Mouse (Mus musculus): ENCODE results near the gene Abr.

Abr gene

DNA sequence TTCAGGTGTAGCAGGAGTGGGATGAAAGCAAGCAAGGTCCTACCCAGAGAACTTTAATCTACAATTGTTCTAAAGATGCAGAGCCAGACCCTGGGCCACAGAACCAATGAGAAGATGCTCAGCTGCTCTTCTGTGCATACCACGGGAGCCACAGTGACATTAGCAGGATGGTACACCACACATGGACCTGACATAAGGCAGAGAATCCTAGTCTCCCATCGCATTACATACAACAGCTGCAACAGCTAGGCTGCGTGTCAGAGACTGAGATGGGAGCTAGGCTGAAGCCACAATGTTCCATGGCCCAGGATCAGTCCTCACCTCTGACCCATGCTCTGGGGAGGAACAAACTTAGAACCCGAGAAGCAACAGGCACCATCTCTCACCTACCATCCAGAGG, 104.0 kb downstream of the Abr start:
- DNase-seq (ENCODE audit: low spot score) = no peak

DNA sequence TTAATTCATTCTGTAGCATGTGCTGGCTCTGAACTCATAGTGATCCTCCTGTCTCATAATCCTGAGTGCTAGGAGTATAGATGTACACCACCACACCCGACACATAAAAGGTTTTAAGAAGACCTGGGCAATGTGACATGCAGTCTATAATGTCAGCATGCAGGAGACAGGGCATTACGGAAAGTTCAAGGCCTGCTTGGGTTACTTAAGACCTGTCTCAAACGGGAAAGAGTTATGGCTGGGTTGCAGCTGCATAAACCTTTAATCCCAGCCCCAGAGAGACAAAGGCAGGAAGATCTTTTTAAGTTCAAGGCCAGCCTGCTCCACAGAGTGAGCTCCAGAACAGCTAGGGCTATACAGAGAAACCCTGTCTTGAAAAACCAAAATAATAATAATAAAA, 105.2 kb downstream of the Abr start:
- DNase-seq (ENCODE audit: low spot score) = no peak

DNA sequence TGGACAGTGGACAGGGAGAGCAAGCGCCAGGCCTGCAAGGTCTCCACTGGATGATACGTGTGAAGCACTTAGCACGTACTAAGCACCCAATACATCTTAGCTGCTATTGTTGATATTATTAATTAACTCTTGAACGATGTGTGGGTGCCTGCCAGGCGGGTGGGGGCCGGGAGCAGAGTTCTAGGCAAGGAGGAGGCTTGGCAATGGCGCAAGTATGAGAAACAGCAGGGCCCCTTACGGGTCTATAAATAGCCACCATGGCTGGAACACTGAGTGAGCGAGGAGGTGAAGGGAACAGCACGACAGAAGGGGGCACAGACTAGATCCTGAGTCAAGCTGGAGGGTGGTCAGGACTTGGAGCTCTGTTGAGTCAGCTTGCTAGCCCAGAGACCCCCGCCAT, 107.0 kb downstream of the Abr start:
- DNase-seq (ENCODE audit: low spot score) = no peak

DNA sequence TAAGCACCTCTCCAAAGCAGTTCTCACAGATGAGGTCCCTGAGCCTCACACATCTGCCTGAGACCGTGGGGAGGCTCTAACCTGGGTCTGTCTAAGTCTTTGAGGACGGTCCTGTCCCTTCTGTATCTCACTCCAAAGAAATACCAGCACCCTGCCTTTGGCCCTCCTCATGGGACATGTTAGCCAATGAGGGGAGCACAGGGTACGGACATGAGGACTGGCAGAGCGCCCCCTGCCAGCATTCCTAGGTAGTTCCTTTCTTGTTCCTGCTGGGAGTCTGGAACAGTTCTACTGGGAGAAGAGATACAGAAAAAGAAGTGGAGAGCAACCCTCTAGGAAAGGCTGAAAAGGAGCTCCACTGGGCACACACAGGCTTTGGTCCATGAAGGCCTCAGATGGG, 111.1 kb downstream of the Abr start:
- DNase-seq (ENCODE audit: low spot score) = no peak

DNA sequence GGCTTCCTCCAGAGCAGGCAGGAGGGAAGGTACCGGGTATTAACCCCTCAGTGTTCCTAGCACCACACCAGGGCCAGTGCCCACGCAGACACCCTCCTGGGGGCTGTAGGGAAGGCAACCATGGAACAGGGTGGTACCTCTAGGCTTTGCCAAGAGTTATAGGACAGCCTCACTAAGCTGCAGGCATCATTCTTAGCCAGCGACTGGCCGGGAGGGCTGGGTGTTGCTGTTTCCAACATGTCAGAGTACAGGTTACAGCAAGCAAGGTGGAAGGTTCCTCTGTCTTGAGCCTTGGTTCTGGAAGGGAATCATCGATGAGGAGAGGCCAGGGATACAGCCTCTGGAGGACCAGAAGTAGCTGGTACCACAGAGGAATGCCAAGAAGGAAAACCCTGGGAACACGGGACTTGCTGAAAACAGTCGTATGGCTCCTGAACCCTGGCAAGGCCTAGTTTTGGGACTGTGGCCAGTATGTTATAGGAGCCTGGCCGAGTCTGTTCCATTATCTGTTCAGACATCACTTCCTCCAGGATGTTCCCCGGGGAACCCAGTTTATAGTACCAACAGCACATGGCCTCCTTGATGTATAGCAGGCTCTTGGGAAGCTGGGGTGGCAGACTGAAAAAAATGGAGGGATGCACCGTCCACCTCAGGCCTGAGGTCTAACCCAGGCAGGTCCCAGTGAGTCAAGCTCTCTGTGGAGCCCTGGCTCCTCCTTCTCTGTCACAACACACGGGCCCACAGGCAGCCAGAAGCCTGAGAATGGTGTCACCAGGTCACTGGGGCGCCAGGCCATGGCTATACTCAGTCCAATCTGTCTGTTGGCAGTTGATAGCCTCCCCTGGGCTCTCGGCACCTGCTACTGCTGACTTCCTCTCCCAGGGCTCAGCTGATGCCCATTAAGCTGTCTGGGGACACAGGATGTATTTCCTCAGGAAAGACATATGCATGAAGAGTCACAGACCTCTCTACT, 112.1 kb downstream of the Abr start:
- no peak for DNase-seq (ENCODE audit: low spot score)

DNA sequence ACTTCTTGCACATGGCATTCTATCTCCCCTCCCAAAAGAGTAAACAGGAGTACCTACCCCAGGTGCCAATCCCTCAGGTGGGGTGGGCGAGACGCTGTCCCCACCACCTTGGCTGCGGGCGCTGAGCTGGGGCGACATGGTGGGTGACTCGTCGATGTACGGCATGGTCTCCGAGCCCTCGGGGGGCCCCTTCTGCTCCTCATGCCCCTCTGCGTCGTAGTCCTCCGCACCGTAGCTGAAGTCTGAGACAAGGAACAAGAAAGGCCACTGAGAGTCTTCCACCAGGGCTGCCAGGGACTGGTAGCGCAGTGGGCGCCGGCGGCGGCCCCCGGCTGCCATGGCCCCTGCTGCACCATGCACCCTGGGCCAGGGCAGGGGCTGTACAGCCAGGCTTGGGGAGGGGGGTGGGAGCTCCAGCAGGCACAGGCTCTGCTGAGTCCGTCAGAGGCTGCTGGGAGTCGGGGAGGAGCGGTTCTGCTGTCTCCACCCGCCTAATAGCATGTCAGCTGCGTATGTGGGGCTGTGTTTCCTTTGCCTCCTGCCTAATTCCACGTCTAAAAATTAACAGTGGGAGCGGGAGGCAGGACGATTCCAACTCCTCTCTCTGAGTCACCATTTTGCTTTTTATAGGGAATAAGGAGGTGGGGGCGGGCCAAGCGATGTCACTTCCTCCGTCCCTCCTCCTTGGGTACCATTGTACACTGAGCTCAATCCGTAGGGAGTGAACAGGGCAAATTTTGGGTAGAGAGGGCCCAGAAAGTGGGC, 113.1 kb downstream of the Abr start:
- no peak for DNase-seq (ENCODE audit: low spot score)

DNA sequence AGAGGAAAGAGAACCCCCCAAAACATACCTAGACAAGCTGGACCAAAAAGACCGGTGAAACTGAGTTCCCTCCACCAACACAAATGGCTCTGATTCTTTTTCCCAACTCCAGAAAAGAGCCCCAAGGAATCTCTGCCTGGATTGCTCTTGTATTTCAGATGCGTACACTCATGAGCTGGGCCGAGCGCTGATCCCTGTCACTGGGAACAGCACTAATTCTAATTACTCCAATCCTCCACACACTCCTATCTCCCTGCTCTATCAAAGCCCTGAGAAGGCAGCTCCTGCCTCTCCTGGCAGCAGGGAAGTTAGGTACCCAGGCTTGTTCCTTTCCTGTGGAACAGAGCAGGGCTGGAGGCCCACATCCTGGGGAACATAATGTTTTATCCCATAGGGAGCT, 114.0 kb downstream of the Abr start:
- no peak for DNase-seq (ENCODE audit: low spot score)

DNA sequence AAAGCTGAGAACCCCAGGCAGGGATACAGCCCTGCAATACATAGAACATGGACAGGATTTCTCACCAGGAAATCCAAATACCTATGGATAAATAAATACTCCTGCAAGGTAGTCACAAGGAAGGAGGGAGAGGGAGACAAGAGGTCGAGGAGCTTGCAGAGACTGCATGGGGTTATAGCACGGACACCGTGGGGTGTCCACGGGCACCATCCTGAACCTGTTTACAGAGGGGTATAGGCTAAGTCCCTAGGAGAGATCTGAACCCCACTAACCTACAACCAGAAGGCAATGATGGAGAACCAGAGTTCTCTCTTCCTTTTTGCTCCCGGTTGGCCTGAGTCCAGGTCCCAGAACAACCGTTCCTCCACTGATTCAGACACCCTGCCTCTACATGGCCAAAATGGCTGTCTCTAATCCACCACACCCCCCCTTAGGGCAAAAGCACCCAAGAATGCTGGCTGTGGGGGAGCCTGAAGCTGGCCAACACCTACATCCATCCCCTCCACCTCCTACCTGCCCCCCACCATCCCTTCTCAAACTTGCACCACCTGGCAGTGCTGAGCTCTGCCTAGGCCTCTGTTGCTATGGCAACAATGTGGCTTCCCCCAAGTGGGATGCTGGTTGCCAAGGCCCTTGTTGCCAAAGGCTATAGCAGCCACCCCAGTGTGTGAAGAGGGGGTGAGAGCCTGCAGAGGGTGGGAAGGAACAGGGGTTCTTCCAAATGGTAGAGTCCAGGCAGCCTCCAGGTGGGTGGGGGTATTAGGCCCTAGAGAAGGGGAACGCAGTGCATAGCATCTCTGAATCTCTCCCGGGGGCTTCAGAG, 114.6 kb downstream of the Abr start:
- no peak for DNase-seq (ENCODE audit: low spot score)

DNA sequence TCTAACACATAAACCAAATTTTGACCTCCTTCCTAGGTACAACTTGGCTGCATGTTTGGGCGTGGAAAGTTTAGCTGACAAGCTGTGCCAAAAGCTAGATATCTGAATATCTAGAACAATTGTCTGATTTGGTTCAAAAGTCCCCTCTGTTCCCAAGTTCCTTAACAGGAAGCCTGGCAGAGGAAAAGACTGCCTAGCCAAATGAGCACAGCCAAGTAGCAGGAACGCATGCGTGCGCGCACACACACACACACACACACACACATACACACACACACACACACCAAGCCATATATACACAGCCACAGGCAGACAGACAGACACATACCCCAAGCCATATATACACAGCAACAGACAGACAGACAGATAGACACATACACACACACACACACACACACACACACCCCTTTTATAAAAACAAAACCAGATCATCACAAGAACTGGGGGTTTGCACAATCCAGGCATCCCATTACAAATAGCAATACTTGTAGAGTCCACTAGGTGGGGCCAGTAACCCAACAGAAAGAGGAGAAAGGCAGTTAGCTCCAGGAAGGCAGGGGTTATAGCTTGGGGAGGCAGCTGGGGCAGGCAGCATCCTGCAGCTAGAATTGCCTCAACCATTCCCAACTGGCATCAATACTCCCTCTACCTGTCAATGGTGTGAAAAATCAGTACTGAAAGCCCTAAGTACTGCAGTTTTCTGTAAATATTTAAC, 115.4 kb downstream of the Abr start:
- DNase-seq (ENCODE audit: low spot score) = peak; percentile 33

DNA sequence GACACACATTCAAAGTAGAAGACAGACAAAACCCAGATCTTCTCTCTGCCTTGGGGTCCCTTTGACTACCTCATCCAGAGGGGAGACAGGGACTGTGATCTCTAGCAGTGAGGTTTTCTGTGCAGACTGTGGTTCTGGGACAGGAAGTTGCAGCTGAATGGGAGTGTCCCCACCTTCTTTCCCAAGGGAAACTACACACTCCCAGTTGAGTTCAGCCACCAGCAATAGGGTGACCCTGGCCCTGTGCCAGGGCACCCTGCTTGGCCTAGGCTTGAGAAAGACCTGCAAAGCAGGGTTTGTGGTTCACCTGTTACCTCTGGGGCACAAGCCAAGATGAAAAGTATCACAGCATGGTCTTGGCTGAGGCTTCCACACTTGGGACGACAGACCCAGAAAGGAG, 117.0 kb downstream of the Abr start:
- no peak for DNase-seq (ENCODE audit: low spot score)

DNA sequence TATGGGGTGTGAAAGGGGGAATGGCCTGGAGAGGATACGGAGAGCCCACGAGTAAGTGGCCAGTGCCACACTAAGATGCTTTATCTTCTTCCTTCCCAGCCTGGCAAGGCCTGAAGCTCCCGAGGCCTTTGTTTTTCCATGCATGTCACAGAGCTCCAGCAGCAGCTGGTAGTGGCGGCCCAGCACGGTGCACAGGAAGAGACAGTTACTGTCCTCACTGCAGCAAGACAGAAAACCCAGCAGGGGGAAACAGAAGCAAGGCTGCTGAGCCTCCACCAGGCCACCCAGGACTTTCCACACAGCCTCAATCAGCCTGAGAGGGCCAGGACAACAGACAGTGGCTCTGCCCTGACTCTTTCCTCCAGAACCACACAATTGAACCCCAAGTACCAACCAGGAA, 118.1 kb downstream of the Abr start:
- no peak for DNase-seq (ENCODE audit: low spot score)

DNA sequence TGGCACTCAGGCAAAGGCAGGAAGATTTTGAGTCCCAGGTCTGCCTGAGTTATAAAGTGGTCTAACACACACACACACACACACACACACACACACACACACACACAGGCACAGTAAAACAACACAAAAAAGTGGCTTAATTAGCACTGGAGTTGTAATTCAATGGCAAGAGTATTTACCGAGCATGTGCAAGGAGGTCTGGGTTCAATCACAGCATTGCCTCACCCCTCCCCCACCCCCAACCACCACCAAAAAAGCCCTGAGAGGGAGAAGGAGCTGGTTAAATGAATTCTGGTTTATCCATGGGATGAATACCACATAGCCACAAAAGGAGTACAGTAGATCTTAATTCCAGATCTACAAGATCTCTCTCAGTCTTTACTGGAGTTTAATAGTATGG, 122.1 kb downstream of the Abr start:
- no peak for DNase-seq (ENCODE audit: low spot score)

DNA sequence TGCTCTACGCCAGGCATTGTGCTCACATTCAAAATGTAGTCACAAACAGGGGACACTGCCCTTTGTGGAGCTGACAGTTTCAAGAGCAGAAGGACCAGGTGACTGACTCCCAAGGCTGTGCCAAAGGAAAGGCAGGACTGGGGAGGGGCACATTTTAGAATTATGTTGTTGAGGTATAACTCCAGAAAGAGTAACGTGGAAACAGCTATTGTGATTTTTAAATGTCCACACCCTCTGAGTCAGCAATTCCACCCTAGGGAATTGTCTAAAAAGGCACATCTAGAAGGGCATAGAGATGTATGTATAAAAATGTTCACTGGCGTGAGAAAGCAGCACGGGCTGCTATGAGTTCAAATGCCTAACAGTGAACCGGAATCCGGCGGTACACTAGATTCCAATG, 122.5 kb downstream of the Abr start:
- no peak for DNase-seq (ENCODE audit: low spot score)

DNA sequence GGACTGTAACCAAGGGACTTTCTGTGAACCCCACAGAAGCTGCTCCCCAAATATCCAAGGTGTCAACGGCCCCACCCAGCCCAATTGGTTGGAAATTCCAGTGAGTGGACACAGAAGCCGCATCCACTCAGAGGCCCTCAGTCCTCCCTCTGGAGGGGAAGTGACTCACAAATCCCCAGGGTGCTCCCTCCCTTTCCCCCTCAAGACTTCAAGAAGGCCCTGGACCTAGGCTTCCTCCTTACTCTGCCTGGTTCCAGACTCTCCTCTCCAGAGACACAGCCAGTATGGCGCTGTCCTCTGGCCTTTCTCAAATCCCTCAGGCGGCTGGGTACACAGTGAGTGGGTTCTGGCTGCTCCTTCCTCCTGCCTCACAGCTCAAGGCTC, 124.4 kb downstream of the Abr start:
- no peak for DNase-seq (ENCODE audit: low spot score)

DNA sequence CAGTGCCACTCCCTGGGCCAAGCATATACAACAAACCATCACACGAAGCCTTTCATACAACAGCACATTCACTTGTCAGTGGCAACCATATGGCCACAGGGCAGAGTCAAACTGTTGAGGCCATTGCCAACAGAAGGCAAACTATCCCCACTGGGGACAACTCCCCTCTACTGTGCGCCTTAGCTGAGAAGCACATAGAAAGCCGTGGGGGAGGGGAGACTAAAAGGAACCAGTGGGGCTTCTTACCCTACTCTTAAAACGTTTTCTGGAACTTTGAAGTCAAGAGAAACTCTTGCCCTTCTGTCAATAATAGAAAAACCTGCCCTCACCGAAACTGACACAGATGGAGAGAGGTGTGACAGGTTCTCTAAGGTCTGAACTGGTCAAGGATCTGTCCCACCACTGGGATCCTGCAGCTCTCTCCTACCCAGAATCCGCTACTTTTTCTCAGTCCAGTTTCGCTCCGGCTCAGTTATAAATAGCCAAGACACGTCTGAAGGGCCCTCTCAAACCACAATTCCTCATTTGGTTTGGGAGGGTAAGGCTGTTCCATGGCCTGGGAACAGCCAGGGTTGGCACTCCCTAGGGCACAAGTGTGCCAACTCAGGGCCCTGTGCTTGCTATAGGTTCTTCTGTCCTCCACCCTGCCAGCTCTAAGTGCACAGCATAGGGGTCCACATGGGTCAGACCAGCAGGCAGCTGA, 124.9 kb downstream of the Abr start:
- DNase-seq (ENCODE audit: low spot score) = no peak

DNA sequence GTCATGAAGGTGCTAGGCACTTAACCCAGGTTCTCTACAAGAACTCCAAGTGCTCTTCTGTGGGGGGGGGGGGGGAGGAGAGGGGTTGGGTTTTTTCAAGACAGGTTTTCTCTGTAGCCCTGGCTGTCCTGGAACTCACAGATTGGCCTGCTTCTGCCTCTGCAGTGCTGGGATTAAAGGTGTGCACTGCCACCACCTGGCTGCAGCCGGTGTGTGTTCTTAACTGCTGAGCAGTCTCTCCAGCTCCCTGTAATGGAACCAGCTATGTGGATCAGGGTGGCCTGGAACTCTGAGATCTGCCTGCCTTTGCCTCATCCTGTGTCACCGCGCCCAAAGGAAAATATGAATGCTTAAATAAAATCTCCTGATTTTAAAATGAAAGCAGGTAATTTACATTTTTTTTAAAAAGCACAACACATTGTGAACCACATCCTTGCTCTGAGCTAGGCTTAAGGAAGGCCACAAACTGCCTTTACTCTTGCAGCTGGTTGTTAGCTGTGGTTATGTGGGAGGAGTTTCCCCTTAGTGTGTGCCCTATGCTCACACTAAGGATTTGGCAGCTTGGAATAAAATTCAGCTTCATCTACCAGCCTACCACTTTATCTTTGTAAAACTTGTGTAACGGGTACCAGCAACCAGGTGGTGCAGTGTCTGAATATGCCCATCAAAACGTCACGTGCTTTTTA, 125.9 kb downstream of the Abr start:
- DNase-seq (ENCODE audit: low spot score) = no peak

DNA sequence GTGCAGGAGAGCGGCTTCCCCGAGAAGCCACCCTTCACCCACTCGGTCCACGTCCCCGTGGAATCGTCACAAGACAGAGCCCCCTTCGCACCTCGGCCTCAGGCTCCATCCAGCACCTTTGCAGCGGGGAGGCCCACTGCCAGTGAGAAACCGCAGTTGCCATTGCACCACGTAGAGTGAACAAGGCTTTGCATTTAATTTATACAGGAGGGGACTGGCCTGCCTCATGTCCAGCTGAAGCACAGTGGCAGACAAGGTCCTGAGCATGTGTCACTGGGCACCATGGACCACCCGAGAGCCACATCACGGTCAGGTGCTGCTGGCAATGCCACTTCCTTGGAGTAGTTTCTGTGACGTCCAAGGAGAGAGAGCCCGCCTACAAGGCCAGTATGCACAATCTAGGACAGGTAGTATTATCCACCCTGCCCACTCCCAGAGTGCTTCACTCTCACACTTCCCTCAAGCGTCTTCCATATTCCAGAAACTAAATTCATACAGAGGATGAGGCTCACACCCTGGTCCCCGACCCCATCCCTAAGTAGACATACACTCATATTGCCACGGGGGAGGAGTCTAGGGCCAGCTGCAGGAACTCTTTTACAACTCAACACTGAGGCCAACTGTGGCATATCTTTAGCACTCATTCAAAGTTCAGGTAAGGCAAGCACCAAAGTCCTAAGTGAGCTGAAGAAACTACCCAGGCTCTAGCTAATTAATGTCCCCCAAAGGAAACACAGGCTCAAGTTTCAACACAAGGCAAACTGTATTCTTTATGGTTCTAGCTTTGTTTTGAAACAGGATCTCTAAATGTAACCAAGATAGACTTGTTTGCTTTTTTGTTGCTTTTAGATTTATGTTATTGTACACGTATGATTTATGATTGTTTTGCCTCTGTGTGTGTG, 126.7 kb downstream of the Abr start:
- DNase-seq (ENCODE audit: low spot score) = no peak

DNA sequence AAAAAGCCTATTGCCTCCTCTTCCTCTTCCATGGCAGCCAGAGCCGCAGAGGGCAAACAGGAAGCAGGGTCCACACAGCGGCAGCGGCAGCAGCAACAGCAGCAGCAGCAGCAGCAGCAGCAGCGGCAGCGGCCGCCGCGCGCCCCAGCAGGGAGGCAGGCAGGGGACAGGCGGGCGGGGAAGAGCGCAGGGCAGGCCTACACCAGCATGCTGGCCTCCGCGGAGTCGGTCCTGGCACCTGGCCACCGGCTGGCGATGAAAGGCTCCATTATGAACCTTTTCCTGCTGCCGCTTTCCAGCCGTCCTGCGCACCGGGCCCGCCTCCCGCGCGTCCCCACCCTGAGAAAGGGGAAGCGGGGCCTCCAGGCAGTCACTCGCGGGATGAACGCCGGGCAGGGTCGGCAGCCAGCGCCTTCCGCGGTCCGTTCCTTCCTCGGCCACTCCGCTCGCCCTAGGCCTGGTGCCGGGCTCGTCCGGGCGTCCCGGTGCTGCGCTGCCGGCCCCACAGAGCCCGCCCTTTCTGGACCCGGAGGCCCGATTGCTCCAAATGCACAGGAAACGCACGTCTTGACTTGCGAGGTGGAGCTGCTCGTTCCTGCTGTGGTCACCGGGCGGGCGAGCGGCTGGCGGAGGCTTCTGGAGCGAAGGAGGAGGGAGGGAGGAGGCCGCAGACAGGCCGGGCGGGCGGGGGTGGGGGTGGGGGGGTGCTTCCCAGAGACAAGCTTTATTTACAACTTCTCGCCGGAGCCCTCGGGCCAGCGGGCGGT, 127.6 kb downstream of the Abr start:
- no peak for DNase-seq (ENCODE audit: low spot score)

DNA sequence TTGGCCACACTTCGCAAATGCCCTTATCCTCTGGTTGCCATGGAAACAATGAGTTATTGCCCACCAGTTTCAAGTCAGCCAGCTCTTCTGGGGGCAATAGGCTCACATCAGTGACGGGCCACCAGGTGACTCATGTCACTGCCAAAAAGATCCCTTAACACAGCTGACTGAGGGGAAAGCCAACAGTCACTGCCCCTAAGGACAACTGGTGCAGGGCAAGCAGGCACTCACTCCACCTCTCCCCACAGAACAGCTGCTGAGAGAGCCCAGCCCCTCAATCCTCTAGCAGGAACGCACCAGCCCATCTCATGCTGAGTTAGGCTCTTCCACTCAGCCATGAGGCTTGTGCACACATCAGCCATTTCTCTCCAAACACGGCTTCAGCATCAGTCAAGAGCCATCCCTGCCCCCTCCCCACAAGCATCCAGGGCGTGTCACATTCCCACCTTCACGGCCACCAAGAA, 128.3 kb downstream of the Abr start:
- no peak for DNase-seq (ENCODE audit: low spot score)

All from c-Kit-positive CD71-positive TER-119-positive erythroid progenitor cells, embryonic 14.5 days (primary cell).